Mouse (Mus musculus) hindbrain, embryonic 12.5 days (tissue): Measurements from ENCODE around the gene Tesk1. TPM values are rescaled to one million over a fixed set of nuclear protein-coding genes. Genes with fewer than 3 reads are reported as not detected.

Experiments
- ATAC-seq: fragments of 200-750 bp; cut with Nextera tagmentation; 2 replicates; pipeline ENCODE4 v1.8.0; 2017; ENCODE audit warnings: moderate TSS enrichment; ENCODE audit not compliant: low FRiP score
- H3K27ac ChIP-seq: fragments of 300-500 bp; sonication (generic); 2 replicates; pipeline ENCODE4 v1.5.1; 2016; ENCODE audit warnings: mild to moderate bottlenecking
- H3K27me3 ChIP-seq: fragments of 300-500 bp; sonication (generic); 2 replicates; pipeline ENCODE4 v1.6.1; 2016; ENCODE audit warnings: mild to moderate bottlenecking
- H3K36me3 ChIP-seq: fragments of 300-500 bp; sonication (generic); 2 replicates; pipeline ENCODE4 v1.6.1; 2016; ENCODE audit warnings: mild to moderate bottlenecking
- H3K4me1 ChIP-seq: fragments of 300-500 bp; sonication (generic); 2 replicates; pipeline ENCODE4 v1.6.1; 2016
- H3K4me2 ChIP-seq: fragments of 300-500 bp; sonication (generic); replicated peaks from 2 replicates; pipeline ENCODE4 v1.6.1; 2016; ENCODE audit warnings: mild to moderate bottlenecking
- H3K4me3 ChIP-seq: fragments of 300-500 bp; sonication (generic); 2 replicates; pipeline ENCODE4 v1.5.1; 2016; ENCODE audit warnings: mild to moderate bottlenecking
- H3K9ac ChIP-seq: fragments of 300-500 bp; sonication (generic); 2 replicates; pipeline ENCODE4 v1.6.1; 2016; ENCODE audit warnings: mild to moderate bottlenecking, moderate library complexity
- H3K9me3 ChIP-seq: fragments of 300-500 bp; sonication (generic); replicated peaks from 2 replicates; pipeline ENCODE4 v1.6.1; 2016; ENCODE audit warnings: mild to moderate bottlenecking
- WGBS: fragments of 180-500 bp; shearing (Covaris S2); methylation state at CpG from one replicate; pipeline ENCODE4 v1.1.7; 2016; 5-methylcytosine and 5-hydroxymethylcytosine counted together
- polyA plus RNA-seq: library from polyadenylated mRNA; unstranded; fragments of >200 nt; fragmentation: Nextera tagmentation; extraction: Ambion mirVana; gene quantifications from 2 replicates; pipeline ENCODE4 v1.2.1, GENCODE M21; 2016

The Tesk1 gene
- 15.7 and 16.2 TPM in 2 replicates for polyA plus RNA-seq

DNA sequence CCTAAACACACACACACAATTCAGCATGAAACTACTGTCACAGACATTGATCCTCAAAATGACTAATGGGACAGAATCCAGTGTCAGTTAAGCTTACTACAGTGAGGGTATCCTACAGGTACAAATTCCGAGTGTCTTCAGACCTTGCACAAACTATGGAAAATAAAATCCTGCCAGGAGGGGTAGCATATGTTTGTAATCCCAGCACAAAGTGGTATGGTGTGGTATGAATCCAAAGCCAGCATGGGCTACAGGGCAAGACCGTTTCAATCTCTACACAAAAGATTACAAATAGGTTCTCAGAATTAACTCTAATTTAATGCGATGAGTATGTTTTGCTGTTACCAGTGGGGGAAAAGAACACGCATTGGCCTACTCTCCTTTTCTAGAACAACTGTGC, at the start of gene Tesk1:
Gene Tesk1 (plus strand): TSS at position 301 of the 400 bp plus-strand sequence.
- Histone ChIP-seq H3K4me1 (peaks cover 13% of the 10 kb centered on the region), H3K9me3 (no peaks in the 10 kb centered on the region), H3K9ac (peak within 1 kb of the TSS; percentile 100), H3K4me3 (peak within 1 kb of the TSS; percentile 95), H3K36me3 (peaks cover 19% of the 10 kb centered on the region), H3K27me3 (no peaks in the 10 kb centered on the region), H3K27ac (peak within 1 kb of the TSS; percentile 95), H3K4me2 (peak within 1 kb of the TSS; percentile 92)
- 24% methylated on average over 4 of the region's 4 CpGs for WGBS
- ATAC-seq: peak; percentile 9; the same call in 1 of the 2 replicates

DNA sequence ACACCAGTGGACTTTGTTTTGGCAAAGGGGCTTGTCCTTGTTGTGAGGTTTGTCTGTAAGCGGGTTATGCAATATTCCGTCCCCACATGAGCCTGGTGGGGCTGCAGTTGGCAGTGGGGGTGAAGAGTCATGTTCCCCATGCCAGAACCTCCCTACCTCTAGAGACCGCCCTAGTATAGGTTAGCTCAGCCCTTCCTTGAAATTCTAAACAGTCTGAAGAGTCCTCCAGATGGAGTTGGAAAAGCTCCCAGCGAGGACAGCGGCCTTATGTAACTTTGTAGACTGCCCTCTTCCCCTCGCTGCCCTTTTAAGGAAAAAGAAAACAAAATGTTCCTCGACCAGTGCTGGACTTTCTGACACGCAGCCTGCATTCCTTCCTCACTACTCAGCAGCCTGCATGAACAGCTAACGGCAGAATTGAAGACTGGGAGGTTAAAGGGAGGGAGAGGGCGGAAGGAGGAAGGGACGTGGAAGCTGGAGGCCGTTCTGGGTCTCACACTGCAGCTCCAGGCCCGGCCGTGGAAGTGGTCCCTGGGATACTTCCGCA, 47.3 kb upstream of the Tesk1 start:
- Histone ChIP-seq H3K27ac (no peak overlapping the region; the same call in 1 of the 2 replicates), H3K4me3 (no peak overlapping the region), H3K27me3 (no peaks in the 10 kb centered on the region), H3K4me1 (peaks cover 20% of the 10 kb centered on the region), H3K9me3 (no peaks in the 10 kb centered on the region), H3K9ac (no peak overlapping the region), H3K4me2 (no peak overlapping the region), H3K36me3 (no peaks in the 10 kb centered on the region)
- 64% methylated on average over 15 of the region's 15 CpGs for WGBS
- no peak for ATAC-seq

DNA sequence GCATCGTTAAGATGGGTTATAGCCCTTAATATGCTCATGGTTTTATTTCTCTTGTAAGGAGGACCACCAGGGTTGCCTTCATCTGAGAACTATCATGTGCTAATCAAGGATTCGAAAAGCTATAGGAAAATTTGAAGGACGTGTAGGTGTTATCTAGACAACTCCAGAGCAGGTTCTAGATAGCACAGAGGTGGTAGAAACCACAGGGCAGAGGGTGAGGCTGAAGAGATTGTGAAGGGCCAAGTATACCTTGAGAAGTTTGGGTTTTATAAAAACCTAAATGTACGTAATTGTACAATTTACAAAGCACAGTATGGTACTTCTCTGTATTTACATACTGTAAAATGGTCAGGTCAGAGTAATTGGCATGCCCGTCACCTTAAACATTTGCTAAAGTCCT, 46.6 kb upstream of the Tesk1 start:
- no peaks in the 10 kb centered on the region for H3K36me3 ChIP-seq
- no peak overlapping the region for H3K9ac ChIP-seq
- H3K27ac ChIP-seq: no peak overlapping the region
- peaks cover 23% of the 10 kb centered on the region for H3K4me1 ChIP-seq
- no peaks in the 10 kb centered on the region for H3K27me3 ChIP-seq
- ATAC-seq: no peak
- no peak overlapping the region for H3K4me3 ChIP-seq
- H3K4me2 ChIP-seq: no peak overlapping the region
- WGBS: 89% methylated on average over 5 of the region's 5 CpGs
- H3K9me3 ChIP-seq: no peaks in the 10 kb centered on the region

DNA sequence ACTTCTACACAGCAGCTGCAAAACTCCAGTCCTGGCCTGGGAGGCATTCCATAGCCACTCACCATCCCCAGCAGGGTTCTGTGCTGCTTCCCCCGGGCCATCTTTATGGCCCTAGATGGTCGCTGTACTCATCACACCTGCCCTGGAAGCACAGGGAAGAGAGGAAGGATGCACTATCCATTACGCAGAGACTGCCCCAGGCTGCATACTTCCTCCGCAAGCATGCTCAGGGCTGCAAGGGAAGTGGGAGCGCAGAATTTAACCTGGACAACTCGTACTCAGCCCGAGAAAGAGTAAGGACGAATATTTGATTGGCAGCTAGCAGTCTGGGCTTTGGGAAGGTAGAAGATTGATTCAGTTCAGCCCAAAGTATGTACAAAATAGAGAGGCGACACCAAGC, 45.9 kb upstream of the Tesk1 start:
- 76% methylated on average over 9 of the region's 9 CpGs for WGBS
- no peaks in the 10 kb centered on the region for H3K9me3 ChIP-seq
- no peak for ATAC-seq
- H3K4me2 ChIP-seq: no peak overlapping the region
- H3K27ac ChIP-seq: no peak overlapping the region
- no peaks in the 10 kb centered on the region for H3K27me3 ChIP-seq
- no peak overlapping the region for H3K4me3 ChIP-seq
- no peaks in the 10 kb centered on the region for H3K36me3 ChIP-seq
- peaks cover 26% of the 10 kb centered on the region for H3K4me1 ChIP-seq
- no peak overlapping the region for H3K9ac ChIP-seq

DNA sequence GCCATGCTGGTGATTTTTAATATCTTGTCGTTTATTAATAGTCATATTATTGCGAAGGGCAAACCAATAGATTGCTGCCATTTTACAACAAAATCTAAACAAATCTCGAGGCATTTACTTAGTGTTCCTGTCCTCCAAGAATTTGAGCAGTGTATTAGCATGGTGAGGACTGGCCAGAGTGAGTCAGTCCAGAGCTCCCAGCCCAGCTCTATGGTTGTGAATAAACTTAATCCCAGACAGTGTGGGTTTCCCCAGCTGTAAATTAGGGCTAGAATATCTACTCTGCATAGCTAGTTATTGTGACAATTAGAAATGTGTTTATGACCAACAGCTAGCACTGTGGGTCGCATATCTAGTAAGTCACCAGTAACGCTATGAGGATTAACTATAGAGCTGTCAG, 45.4 kb upstream of the Tesk1 start:
- Histone ChIP-seq H3K9ac (no peak overlapping the region), H3K4me1 (peaks cover 31% of the 10 kb centered on the region), H3K36me3 (no peaks in the 10 kb centered on the region), H3K27ac (no peak overlapping the region), H3K9me3 (no peaks in the 10 kb centered on the region), H3K4me2 (no peak overlapping the region), H3K4me3 (no peak overlapping the region), H3K27me3 (no peaks in the 10 kb centered on the region)
- 87% methylated on average over 5 of the region's 5 CpGs for WGBS
- ATAC-seq: no peak

DNA sequence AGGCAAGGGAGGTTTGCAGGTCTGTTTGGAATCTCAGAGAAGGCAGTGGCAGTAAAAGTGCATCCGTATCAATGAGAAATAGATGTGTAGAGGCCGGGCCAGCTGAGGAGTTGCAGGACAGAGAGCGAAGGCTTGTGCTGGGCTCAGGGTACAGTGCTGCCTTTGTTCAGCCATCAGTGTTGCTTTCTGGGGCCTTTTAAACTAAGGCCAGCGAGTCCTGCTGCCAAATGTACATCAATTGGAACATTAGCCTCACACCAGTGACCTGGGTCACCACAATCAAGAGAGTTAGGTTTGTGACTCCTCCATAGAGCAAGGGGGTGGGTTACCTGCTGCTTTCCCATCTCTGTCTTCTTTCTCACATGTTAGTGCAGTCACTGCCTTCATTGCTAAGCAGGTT, 43.7 kb upstream of the Tesk1 start:
- WGBS: 63% methylated on average over 4 of the region's 4 CpGs
- H3K4me1 ChIP-seq: peaks cover 30% of the 10 kb centered on the region
- H3K4me2 ChIP-seq: no peak overlapping the region
- no peak for ATAC-seq
- H3K27me3 ChIP-seq: no peaks in the 10 kb centered on the region
- H3K27ac ChIP-seq: no peak overlapping the region; the same call in 1 of the 2 replicates
- H3K36me3 ChIP-seq: no peaks in the 10 kb centered on the region
- no peaks in the 10 kb centered on the region for H3K9me3 ChIP-seq
- no peak overlapping the region for H3K4me3 ChIP-seq
- no peak overlapping the region for H3K9ac ChIP-seq

DNA sequence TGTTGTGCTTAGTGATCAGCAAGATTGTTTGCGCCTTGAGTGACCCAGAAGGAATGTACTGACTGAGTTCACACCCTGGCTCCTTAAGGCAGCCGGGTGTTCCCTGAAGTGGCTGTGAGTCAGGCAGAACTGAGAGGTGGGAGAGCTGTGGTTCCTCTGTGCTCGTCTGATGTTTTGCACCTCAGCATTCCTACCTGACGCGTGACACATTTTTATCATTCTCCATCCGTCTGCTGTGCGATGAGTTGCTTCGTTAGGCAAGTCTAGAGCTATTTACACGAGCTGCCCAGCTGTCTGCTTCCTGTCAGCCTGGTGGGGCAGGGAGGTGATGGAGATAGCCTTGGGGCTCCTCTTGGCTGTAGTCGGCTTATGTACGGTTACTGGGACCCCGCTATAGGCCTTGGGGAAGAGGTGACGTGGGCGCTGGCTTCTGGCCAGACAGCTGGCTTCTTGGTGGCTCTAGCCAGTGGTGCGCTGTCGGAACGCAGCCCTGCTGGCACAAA, 42.9 kb upstream of the Tesk1 start:
- WGBS: 57% methylated on average over 17 of the region's 17 CpGs
- Histone ChIP-seq H3K4me1 (peaks cover 30% of the 10 kb centered on the region), H3K27ac (peak overlapping the region; percentile 45; the same call in 1 of the 2 replicates), H3K9ac (no peak overlapping the region), H3K36me3 (no peaks in the 10 kb centered on the region), H3K4me3 (no peak overlapping the region), H3K4me2 (no peak overlapping the region), H3K9me3 (no peaks in the 10 kb centered on the region), H3K27me3 (no peaks in the 10 kb centered on the region)
- ATAC-seq: 0 out of 2 replicates have a peak, but pooled peaks have one; percentile 16

DNA sequence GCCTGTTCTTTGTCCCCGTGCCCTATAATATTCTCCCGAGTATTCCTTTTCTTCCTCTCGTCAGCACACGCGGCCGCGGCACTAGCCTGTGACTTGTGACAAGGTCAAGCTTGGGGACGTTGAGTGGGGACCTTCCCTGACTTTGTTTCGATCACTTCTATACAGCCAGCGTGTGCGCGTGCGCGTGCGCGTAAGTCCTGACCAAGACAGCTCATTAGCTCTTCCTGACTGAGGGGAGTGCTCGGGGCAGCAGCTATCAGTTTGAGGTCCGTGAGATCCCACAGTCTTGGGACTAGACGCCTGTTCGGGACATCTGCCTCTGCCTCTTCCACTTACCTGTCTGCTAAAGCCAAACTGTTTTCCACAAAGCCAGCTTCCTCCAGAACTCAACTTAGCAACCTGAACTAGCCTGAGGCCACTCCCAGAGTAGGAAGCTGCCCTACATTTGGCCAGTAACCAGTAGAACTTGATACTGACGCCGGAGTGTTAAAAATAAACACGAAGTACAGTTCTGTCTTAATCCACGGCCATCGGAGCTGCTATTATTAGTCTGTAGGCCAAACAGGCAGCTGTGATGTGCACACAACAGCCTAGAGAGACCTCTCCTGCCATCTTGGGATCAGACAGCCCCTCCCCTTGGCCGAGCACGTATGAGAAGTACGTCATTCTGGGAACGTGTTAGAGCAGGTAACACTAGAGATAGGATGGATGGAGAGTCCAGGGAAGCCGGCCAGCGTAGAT, 42.2 kb upstream of the Tesk1 start:
- Histone ChIP-seq H3K27me3 (no peaks in the 10 kb centered on the region), H3K9ac (no peak overlapping the region), H3K27ac (0 out of 2 replicates have a peak overlapping the region, but pooled peaks have one; percentile 45), H3K9me3 (no peaks in the 10 kb centered on the region), H3K4me3 (no peak overlapping the region), H3K4me1 (peaks cover 30% of the 10 kb centered on the region), H3K4me2 (no peak overlapping the region), H3K36me3 (no peaks in the 10 kb centered on the region)
- 75% methylated on average over 31 of the region's 31 CpGs for WGBS
- 0 out of 2 replicates have a peak, but pooled peaks have one; percentile 13 for ATAC-seq

DNA sequence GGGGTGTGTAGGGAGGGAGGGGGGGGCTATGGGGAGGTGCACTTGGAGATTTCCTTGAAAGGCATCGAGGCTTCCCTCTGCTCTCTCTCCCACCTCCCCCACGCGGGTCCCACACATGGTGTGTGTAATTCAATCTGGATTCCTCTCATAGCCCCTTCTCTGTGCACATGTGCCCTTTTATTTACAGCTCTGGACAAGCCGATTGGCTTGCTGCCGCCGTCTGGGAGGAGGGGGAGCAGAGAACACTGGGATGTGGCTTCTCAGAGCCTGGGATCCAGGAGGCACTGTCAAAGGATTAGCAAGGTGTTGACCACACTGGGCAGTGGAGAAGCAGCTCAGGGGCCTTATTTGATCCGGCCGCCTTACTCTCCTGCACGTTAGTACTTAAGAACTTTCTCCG, 40.8 kb upstream of the Tesk1 start:
- ATAC-seq: 0 out of 2 replicates have a peak, but pooled peaks have one; percentile 19
- H3K4me3 ChIP-seq: no peak overlapping the region
- H3K4me2 ChIP-seq: no peak overlapping the region
- no peaks in the 10 kb centered on the region for H3K9me3 ChIP-seq
- H3K27ac ChIP-seq: no peak overlapping the region
- peaks cover 37% of the 10 kb centered on the region for H3K4me1 ChIP-seq
- WGBS: 31% methylated on average over 10 of the region's 10 CpGs
- H3K9ac ChIP-seq: 0 out of 2 replicates have a peak overlapping the region, but pooled peaks have one; percentile 13
- no peaks in the 10 kb centered on the region for H3K27me3 ChIP-seq
- H3K36me3 ChIP-seq: no peaks in the 10 kb centered on the region

DNA sequence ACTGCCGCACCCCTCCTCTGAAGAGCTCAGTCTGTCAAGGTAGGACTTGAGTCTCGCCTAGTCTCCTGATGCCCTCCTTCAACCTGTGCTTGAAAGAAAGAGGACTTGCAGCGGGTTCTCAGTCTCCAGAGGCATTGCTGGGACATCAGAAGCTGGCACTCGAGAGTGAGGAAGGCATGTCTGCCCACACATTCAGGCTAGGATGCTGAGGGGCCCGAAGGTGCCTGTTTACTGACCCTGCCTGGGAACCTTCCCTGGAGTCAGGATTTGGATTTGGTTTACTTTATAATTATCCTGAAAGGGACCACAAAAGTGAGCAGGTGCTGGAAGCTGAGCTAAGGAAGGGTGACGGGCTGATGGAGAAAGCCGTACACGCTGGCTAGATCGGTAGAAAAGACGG, 40.3 kb upstream of the Tesk1 start:
- Histone ChIP-seq H3K9me3 (no peaks in the 10 kb centered on the region), H3K27me3 (no peaks in the 10 kb centered on the region), H3K27ac (no peak overlapping the region; the same call in 1 of the 2 replicates), H3K4me2 (no peak overlapping the region), H3K4me1 (peaks cover 40% of the 10 kb centered on the region), H3K36me3 (no peaks in the 10 kb centered on the region), H3K4me3 (no peak overlapping the region), H3K9ac (0 out of 2 replicates have a peak overlapping the region, but pooled peaks have one; percentile 13)
- no peak for ATAC-seq
- WGBS: 89% methylated on average over 10 of the region's 10 CpGs

DNA sequence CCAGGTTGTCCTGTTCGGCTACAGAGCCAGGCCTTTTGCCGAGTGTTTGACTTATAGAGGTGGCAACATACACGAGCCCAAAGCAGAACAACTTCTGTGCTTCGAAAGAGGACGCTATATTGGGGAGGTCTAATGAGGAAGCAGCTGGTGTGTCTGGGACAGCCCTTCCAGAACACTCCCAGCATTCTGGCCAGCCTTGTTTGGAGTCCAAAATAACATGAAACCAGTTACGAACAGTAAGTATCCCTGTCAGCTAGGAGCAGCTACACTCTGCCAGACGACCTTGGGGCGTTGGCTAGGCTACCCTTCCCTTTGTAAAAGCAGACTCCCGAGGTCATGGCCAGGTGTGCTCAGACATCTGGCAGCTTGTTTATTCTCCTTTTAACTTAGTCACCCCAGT, 39.5 kb upstream of the Tesk1 start:
- no peaks in the 10 kb centered on the region for H3K27me3 ChIP-seq
- no peak overlapping the region for H3K4me3 ChIP-seq
- no peaks in the 10 kb centered on the region for H3K36me3 ChIP-seq
- 87% methylated on average over 9 of the region's 9 CpGs for WGBS
- no peaks in the 10 kb centered on the region for H3K9me3 ChIP-seq
- H3K9ac ChIP-seq: no peak overlapping the region
- ATAC-seq: no peak
- H3K4me1 ChIP-seq: peaks cover 43% of the 10 kb centered on the region
- no peak overlapping the region for H3K27ac ChIP-seq
- no peak overlapping the region for H3K4me2 ChIP-seq

DNA sequence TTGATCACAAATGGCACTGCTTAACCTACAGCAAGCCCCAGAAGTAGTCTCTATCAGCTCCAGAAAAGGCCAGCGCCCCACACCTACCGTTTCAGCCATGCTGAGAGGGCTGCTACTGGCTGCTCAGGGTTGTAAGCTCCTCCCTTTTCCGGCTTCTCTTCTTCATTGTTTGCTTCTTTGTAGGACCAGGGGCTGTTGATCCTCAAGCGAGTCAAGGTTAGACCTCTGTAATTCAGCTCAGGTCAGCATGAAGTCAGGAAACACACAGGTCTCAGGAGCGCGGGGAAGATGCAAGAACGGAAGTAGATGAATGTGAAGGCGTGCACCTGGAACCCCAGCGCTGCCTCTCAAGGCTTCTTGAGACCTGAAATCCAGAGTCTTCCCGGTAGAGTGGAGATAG, 37.0 kb upstream of the Tesk1 start:
- H3K4me2 ChIP-seq: no peak overlapping the region
- peaks cover 43% of the 10 kb centered on the region for H3K4me1 ChIP-seq
- no peaks in the 10 kb centered on the region for H3K27me3 ChIP-seq
- no peak for ATAC-seq
- no peak overlapping the region for H3K9ac ChIP-seq
- WGBS: 89% methylated on average over 10 of the region's 10 CpGs
- no peaks in the 10 kb centered on the region for H3K9me3 ChIP-seq
- peaks cover 3% of the 10 kb centered on the region; the same call in 1 of the 2 replicates for H3K36me3 ChIP-seq
- H3K4me3 ChIP-seq: no peak overlapping the region
- no peak overlapping the region for H3K27ac ChIP-seq
